Mouse (Mus musculus): Measurements from ENCODE around the gene Stpg1.

Gene Stpg1

DNA sequence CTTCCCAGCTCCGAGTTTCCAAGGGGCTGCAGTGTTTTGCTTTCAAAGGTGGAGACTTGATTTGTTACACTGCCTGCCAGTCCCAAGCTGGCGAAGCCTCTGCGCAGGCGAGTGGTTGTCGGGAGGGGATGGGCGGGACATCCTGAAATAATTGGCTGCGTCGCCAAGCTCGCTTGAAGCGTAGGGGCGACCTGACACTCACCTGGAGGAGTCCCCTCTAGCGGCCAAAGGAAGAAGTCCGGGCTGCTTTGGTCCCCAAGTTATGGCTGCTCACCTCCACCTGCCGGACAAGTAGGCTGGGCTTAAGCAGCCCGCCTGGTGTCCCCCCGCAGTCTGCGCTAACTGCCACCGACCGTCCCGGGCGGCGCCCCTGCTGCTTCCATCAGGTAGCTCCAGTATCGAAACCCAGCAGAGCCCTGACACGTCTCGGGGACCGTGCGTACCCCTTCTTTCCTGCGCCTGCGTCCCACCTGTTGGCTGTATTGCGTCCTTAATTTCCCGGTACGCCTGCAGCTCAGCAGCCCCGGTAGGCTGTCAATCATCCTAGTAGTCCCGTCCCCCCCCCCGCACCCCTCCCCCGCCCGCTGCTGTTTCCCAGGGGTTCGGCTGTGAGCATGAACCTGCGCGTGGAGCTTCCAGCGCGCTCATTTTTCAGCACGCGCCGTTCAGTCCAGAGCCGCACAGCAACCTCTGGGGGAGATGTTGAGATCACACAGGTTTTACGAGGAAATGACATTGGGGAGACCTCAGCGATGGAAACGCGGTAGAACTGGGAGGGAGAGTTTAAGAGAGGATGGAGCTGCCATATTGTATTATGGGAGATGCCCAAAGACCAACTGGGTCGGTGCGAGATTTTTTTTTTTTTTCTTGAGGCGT is at the start of gene Stpg1, which contains the start of gene Nipal3:
Gene Stpg1, plus strand, starts transcription at position 270 of the 876 bp plus-strand sequence.
Gene Nipal3, minus strand, starts transcription at position 518 of the 876 bp plus-strand sequence.
- DNase-seq: peak; percentile 94

DNA sequence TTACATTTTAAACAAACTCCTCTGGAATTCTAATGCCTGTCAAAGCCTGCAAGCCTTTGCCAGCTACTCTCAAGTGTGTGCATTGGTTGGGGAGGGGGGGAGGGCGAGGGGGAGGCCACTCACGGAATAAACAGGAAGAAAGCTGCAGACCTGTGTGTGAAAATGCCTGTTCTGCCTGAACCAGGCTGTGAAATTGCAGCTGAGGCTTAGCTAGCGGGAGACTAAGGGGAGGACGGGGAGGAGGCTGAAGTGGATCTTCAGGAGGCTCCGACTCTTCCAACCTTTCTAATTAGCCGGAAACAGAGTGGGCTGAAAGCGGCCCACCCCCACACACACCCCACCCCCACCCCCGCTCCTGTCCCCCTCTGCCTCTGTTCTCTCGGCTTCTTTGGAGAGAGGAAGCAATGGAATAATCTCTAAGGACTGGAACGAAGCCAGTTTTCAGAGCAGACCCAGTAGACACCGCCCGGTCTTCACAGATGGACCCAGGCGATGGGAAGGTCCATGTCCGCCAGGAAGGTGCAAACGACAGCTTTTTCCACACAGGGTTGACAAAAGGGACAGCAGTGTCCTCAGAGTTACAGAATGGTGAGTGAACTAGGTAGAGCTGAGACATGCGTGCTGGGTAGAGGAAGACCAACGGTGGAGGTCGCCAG is 43.1 kb upstream of the Stpg1 start:
- DNase-seq: no peak

DNA sequence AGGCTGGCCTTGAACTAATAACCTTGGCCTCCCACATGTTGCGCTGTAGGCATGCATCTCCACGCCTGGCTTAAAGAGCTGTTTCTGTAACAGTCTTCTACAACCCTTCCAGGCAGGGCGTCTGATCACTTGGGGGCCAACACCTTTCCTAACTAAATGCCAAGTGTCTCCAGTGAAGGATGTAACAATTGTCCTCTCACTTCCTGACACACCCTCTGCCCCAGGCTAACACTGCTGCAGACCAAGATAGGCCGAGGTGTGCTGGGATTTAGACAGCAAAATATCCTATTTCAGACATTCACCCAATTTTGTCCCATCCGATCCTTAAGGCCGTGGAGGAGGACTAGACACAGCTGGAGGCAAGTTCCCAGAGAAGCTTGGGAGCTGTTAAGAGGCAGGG is 41.4 kb upstream of the Stpg1 start:
- peak; percentile 36 for DNase-seq

DNA sequence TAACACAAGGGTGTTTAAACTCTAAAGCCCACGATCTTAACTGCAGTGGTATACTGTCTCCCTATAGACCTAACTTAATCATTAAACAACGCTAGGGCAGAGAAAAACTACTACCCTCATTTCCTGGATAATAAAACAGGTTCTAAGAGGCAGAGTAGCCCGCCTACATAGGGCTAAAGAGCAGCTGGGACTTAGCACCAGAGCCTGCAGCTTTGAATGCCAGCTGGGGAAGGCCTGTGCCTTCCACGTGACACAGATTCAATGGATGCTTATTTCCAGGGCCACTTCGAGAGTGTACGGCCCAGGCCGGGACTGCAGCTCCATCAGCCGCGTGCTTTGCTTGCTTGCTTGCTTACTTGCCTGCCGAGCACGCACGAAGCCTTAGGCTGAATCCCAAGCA is 41.0 kb upstream of the Stpg1 start:
- DNase-seq: peak; percentile 37

DNA sequence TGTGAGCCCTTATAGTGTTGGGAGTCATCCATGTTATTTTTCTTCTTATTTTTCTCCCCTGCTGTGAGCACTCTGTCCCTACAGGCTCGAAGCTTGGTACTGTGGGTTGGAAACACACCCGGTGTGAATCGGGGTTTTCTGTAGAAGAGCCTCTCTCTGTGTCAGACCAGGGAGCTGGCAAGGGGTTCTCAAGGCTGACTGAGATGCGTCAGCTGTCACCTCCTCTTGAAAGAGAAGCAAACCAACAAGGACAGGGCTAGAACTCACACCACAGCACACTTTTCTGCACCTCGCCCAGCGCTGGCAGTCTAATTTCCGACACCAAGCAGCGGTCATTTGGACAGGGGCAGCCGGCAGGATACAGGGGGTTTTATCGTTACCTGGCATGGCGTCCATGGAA is 31.2 kb upstream of the Stpg1 start:
- DNase-seq: no peak

DNA sequence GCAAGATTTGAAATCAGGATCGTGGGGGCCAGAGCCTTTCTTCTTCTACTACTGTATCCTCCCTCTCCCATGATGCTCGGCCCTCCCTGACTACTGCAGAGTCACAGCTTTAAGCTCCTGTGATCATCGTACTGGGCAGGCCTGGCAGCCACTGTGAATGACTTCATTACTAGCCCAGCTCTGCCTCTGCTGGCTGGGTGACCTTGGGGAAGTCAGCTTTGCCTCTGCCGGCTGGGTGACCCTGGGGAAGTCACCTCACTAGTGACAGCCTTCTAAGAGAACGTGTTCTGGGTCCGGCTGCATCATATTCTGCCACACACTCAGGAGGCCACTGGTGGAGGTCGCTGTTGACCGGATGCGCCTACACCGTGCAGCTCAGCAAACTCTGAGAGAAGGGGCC is 16.7 kb upstream of the Stpg1 start:
- no peak for DNase-seq

DNA sequence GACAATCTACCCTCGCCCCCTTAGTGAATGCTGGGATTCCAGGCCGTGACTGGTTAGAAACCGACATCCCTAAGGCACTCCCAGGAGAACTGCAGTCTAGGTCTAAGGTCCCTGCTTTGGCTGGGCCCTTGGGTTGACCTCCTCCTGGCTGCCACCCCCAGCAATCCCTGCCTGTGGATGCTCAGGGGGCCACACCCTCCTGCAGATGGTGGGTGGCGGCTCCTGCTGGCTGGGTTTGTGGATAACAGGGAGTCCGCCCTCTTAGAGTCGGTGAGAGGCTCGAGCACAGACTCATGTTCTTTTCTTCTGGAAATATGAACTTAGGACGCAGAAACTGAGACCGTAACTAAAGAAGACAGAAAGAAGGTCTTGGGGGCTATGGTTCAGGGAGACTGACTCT is 14.2 kb upstream of the Stpg1 start:
- DNase-seq: no peak

DNA sequence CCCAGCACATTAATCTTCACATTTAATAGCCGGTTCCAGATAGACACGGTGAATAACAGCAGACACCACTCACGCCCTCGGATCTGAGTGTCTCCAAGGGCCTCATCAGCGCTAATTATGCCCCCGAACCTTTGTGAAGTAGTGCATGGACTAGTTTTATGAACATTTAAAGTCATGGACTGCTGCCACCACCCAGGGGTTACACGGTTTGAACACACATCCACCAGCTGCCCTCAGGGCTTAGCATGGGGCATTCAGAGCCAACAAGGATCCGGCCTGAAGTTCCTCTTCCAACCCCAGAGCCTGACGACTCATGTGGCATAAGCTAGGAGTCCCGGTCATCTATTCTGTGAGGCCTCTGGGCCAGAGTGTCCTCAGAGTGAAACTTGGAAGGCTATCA is 9.5 kb upstream of the Stpg1 start:
- DNase-seq: no peak

DNA sequence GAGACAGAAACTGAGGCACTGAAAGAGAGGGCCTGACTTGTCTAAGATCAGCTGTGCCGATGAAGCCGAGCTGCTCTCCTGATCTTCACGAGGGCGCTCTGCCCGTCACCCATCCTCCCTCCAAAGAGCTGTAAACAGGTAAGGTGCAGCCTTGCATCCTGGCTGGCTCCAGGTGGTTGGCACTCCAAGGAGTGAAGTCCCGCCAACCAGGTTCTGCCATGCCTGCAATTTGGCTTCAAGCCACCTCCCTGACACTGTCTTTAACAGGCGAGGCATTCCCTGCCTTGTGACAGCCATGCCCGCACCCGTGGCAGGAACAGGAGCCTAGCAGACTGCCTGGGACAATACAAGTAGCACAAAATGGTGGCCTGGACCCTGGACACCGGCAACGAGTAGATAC is 8.2 kb upstream of the Stpg1 start:
- DNase-seq: peak; percentile 32

DNA sequence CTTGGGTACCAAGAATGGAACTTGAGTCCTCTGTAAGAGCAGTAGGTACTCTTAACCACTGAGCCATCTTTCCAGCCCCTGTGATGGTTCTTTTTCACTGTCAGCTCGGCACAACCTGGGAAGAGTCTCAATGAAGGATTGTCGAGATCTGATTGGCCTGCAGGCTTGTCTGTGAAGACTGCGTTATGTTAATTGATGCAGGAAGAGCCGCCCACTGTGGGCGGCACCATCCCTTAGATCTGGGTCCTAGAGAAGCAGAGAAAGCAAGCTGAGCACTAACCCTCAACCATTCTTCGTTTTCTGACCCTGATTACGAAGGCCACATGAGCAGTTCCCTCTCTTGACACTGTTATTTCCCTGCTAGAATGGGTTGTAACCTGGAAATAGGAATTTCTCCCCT is 5.3 kb upstream of the Stpg1 start:
- DNase-seq: no peak

DNA sequence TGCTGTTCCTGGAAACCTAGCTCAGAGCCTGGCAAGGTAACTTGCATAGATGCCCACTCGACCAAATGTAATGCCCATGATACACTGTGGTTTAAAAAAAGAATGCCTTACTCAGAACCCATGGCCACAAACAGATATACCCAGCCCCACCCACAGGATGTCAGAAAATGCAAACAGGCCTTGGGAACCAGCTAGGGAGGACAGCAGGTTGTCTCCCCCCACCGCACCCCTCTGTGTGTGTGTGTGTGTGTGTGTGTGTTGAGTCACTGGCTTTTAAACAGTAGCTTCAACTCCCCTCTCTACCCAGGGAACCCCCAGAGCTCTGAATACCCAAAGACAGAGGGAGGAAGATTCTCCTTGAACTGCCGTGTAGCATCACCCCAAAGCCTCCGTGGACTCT is 1.3 kb upstream of the Stpg1 start:
- no peak for DNase-seq

DNA sequence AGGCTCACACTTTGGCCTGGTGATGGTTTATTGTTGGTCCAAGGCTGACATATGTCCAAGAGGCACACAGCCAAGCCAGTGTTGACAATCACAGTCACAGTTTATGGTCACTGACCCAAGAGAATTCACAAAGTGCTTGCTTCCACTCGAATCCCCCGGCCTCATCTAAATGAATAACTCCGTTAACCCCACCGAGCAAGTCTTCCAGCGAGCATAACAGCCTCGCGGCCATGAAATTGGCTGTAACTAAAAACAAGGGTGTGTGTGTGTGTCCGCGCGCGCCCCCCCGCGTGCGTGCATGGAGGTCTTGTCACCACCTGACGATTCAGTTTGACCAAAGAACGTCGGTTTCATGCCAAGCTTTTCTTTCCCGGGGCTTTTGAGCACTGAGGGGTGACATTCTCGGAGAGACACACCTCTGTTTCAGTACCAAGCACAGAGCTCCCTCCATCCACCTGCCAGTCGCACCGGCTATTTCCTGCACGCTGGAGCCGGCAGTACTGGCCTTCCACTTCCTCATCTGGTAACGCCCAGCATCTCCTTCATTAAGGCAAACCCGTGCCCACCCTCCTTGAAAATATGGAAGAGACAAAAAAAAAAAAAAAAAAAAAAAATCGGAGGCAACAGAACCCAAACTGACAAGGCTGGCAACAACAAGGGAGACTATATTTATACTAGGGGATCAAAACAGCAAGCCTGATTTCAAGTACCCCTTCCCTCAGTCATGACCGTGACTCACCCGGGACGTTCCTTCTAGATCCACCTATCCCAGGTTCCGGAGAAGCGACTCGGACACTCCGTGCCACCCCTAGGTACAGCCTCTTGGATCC is 684 bp upstream of the Stpg1 start:
- peak; percentile 59 for DNase-seq

DNA sequence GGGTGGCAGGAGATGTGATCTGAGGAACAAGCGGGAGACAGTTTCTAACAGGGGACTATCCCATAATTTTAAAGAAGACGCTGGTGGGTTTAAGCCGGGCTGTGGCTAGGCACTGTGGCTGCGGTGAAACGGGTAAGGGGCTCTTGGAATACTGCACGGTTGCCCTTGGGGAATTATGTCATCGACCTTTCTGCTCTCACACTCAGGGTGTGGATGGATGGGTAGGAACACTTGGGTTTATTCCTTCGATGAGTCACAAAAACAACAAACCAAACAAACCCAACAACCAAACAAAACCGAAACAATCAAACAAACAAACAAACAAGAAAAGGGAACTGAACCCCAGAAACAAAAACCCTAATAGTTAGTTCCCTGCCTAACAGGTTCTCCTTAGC is 804 bp downstream of the Stpg1 start:
- no peak for DNase-seq

DNA sequence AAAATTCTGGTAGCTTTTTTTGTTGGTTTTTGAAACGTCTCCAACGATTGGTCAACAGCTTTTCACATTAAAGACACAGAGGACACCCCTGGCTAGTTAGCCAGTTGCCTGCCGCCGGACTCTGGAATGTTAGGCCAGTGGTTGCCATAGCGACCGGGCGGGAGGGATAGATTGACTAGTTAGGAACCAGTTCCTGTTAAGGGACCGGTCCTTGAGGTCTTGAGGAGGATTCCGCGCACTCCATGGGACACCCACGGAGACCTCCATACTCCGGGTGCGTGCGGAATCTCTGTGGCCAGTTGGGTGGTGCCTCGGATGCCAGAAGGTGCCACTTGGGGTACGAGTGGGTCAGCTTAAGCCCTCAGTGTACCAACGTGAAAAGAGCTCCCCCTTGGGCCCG is 1.2 kb downstream of the Stpg1 start:
- peak; percentile 91 for DNase-seq

DNA sequence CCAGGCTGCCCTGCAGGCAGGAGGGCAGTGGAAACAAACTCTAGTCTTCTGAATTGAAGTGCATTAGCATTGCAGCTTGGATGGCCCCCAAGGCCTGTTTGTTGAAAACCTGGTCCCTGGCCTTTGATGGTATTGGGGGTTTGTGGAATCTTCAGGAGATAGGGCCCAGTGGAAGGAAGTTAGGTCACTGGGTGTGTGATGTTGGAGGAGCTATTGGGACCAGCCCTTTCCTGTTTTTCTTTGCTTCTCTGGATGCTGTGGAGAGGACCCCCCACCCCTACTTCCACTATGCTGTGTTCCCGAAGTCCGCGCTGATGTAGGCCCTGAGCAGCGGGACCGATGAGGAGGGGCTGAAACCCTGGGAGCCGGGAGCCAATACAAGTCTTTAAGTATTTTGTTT is 3.5 kb downstream of the Stpg1 start:
- no peak for DNase-seq

DNA sequence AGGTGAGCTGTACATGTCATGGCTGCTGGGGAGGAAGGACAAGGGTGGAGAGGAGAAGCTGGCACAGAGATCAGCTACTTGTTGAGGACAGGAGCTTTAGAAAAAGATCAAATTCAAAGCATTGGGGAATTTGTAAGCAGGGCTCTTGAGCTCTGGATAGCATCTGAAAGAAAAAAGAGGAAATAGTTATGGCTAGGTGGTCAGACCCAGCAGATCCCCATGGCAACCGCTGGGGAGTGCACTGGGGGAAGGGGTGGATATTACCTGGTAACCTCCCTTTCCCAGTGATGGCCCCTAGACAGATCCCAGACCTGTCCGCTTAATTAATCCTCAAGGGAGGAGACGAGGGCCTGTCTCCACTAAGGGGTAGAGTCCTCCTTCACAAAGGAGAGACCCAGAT is 5.2 kb downstream of the Stpg1 start:
- no peak for DNase-seq

DNA sequence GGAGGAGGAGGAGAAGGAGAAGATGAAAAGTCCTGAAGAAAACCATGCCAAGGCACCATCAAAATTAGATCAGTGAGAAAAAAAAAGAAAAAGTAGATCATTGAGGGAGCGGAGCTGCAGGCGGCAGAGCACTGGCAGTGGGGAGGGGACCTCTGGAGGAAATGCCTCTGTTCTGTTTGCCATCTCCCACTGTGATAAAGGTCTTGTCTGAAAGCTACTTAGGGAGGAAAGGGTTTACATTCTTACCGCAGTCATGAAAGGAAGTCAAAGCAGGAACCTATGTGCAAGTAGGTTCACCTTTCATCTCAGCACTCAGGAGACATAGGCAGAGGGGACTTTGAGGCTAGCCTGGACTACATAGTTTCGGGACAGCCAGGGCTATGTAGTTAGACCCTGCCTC is 7.0 kb downstream of the Stpg1 start:
- DNase-seq: no peak

DNA sequence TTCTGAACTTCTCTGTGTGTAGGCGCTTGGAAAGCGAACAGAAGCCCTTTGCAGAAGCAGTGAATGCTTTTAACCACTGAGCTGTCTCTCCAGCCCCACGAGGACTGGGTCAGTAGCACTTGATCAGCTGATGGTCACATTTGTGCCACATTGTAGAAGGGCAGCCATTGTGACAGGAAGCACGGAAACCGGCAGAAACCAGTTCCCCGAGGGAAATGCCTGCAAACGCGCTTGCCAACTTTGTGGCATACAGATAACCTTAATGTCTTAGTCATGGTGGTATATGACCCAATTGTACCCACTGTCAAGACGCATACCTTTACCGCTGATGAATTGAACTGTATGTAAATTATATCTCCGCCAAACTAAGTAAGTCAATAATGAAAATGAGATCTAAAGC is 11.2 kb downstream of the Stpg1 start:
- DNase-seq: peak; percentile 51

DNA sequence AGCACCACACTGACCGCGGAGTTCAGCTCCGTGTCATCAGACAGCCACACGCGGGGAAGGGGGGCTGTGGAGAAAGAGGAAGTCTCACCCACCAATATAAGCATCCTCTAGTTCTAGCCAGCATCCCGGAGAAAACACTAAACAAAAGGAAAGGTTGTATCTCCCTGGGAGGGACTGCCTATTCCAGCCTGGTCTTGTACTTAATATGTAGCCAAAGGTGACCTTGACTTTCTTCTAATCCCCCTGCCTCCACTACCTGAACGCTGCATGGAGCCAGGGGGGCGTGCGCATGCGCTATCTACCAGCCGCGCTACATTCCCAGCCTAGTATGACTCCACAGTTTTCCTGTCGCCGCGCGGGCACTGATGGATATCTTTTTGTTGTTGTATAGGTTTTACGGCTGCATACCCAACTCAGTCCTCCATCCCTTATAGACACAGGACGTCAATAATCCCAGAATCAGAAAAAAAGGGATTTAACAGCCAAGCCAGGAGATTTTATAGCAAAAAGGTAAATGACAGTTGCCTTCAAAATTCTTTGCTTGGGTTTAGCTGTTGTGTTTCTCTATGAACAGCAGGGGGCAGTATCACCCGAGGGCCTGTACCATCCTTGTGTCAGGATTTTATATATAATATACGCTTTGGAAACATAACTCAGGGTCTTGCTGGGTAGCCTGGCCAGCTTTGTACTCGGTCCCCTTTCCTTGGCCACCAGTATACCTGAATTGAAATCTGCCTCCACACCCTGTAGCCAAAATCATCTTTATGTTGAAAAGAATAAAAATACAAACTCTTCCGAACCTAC is 13.2 kb downstream of the Stpg1 start:
- peak; percentile 66 for DNase-seq

DNA sequence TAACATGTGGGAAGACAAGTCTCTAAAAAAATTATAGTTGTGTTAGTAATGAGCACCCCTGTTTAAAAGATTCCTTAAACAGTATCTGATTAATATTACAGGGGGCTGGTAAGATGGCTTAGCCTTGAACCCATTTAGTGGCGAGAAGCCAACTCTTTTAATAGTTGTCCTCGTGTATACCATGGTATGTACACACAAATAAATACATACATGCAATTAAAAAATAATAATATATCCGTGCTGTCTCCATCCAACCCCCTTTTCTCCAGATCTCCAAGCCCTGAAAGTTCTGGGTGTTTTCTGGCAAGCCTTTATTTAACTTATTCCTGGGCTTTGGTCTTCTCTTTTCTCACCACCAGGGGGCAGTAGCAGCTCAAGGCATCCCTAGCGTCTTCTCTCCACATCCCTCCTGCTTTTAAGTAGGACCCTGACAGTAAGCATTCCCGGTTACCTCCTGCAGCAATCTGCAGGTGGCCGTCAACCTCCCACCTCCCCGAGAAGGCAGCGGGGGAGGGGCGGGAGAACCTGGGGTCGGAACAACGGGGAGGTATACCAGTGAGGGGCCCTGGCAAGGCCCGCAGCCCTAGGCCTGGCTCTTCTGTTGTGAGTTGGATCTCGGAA is 13.9 kb downstream of the Stpg1 start:
- DNase-seq: peak; percentile 86

DNA sequence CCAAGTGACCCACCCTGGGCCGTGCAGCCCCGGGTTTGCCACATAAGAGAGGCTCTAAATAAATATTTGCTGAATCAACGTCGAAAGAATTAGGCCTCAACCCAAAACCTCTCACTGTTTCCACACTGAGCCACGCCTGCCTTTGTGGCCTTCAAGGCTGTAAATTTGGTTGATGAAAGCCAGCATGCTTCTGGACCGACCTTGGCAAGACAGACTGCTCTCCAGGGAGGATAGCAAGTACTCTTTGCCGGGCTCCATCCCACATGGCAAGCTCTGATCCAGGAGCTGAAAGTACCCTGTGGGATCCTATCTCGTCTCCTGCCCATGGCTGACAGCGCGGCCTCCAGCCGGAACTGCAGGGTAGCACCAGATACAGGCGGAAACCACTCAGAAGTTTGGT is 14.9 kb downstream of the Stpg1 start:
- peak; percentile 30 for DNase-seq

DNA sequence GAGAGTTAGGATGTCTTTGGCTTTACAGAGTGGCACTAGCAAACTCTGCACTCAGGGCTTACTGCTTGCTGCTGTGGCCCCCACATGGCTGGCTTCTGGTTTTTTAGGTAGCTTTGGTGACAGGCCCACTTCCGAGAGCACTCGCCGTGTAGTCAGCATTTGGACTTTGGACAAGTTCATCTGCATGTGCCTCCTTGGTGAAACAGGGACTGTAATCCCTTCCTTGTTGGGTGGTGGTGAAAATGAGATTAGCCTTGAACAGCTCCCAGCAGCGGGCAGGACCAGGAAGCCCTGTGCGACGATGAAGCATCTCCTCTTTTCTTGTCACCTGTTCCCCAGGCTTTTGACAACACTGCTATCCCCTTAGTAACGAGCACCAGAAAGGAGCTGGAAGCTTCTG is 19.3 kb downstream of the Stpg1 start:
- no peak for DNase-seq

Measured in kidney, postnatal 10 days (tissue).